30 mouse cellular contexts compared by ENCODE assay signal in the genomic region with DNA sequence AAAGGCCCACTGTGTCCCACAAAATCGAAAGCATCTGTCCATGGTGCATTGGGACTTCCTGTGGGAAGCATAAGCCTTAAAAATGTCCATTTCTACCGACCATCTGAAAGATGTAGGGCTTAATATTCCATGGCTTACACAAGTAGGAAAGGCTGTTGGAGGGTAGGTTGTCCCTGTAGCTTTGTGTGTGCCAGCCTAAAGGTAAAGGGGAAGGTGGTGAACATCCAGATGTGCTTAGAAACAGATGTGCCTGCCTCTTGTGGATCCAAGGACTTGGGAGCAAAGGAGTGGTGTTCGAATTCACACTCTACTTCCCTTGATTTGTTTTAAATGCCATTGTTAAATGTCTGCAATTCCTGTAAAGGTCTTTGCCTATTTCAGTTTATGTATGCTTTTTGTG.
"Had no signal": no experiment of that assay in that cellular context is flagged by ENCODE, and none has a peak within 500 bp of the region (broad histone marks: within the 10 kb centered on the region; RNA-seq: fewer than 3 reads in every experiment).

No protein-coding gene starts in this region.

- DNase-seq: left cerebral cortex, postnatal 4 days; liver; liver, embryonic 13.5 days; liver, postnatal 0 days; lung, adult 18-20 months; lung, adult 2 months; lung, embryonic 14.5 days; lung, postnatal 10 days; lung, postnatal 14 days; lung, postnatal 36 days; lung, postnatal 4 days had no signal

- H3K9me3 ChIP-seq: limb, embryonic 13.5 days; limb, embryonic 15.5 days; liver, embryonic 12.5 days; liver, embryonic 13.5 days; liver, embryonic 15.5 days; lung, embryonic 15.5 days; midbrain, embryonic 10.5 days; midbrain, embryonic 12.5 days; midbrain, embryonic 13.5 days; midbrain, embryonic 15.5 days; neural tube, embryonic 12.5 days had no signal

- H3K9ac ChIP-seq: limb, embryonic 12.5 days; limb, embryonic 13.5 days; limb, embryonic 15.5 days; liver, embryonic 12.5 days; liver, embryonic 13.5 days; liver, embryonic 14.5 days; liver, embryonic 15.5 days; liver, postnatal 0 days; lung, embryonic 14.5 days; lung, embryonic 15.5 days; midbrain, embryonic 12.5 days; midbrain, embryonic 13.5 days; midbrain, embryonic 15.5 days; neural tube, embryonic 12.5 days had no signal

- H3K4me3 ChIP-seq: left cerebral cortex, adult 2 months; limb, embryonic 12.5 days; limb, embryonic 13.5 days; limb, embryonic 15.5 days; liver, embryonic 12.5 days; liver, embryonic 13.5 days; liver, embryonic 15.5 days; lung, embryonic 15.5 days; megakaryocyte, embryonic 14.5 days; midbrain, embryonic 10.5 days; midbrain, embryonic 12.5 days; midbrain, embryonic 13.5 days; midbrain, embryonic 15.5 days; myocyte; neural tube, embryonic 12.5 days had no signal

- H3K36me3 ChIP-seq: limb, embryonic 12.5 days; limb, embryonic 13.5 days; limb, embryonic 15.5 days; liver, embryonic 12.5 days; liver, embryonic 13.5 days; liver, embryonic 15.5 days; lung, embryonic 15.5 days; midbrain, embryonic 10.5 days; midbrain, embryonic 12.5 days; midbrain, embryonic 13.5 days; midbrain, embryonic 15.5 days; neural tube, embryonic 12.5 days had no signal

- ATAC-seq: liver, embryonic 12.5 days; liver, postnatal 0 days; lung, postnatal 0 days; midbrain, embryonic 13.5 days; midbrain, embryonic 15.5 days; midbrain, embryonic 16.5 days had no signal

- H3K4me2 ChIP-seq: limb, embryonic 12.5 days; limb, embryonic 13.5 days; limb, embryonic 15.5 days; liver, embryonic 11.5 days; liver, embryonic 12.5 days; liver, embryonic 13.5 days; liver, embryonic 15.5 days; lung, embryonic 14.5 days; lung, embryonic 15.5 days; midbrain, embryonic 12.5 days; midbrain, embryonic 13.5 days; midbrain, embryonic 15.5 days; neural tube, embryonic 12.5 days had no signal

- H3K27ac ChIP-seq: left cerebral cortex, adult 2 months; limb, embryonic 12.5 days; limb, embryonic 13.5 days; limb, embryonic 15.5 days; liver, embryonic 12.5 days; liver, embryonic 13.5 days; liver, embryonic 14.5 days; liver, embryonic 15.5 days; lung, embryonic 15.5 days; macrophage; midbrain, embryonic 10.5 days; midbrain, embryonic 12.5 days; midbrain, embryonic 13.5 days; midbrain, embryonic 15.5 days; neural tube, embryonic 12.5 days had no signal

- H3K27me3 ChIP-seq: limb, embryonic 12.5 days; limb, embryonic 15.5 days; liver, embryonic 12.5 days; liver, embryonic 13.5 days; liver, embryonic 15.5 days; lung, embryonic 15.5 days; megakaryocyte, embryonic 14.5 days; midbrain, embryonic 12.5 days; midbrain, embryonic 13.5 days; midbrain, embryonic 15.5 days; neural tube, embryonic 12.5 days had no signal

- H3K4me1 ChIP-seq: liver, embryonic 12.5 days; liver, embryonic 13.5 days; liver, embryonic 15.5 days; lung, embryonic 15.5 days; megakaryocyte, embryonic 14.5 days; midbrain, embryonic 10.5 days; midbrain, embryonic 12.5 days; midbrain, embryonic 13.5 days; midbrain, embryonic 15.5 days; neural tube, embryonic 12.5 days had no signal
